Mouse (Mus musculus): ENCODE measurements around the gene Ppp1r3e. TPM values are rescaled to one million over a fixed set of nuclear protein-coding genes. Genes with fewer than 3 reads are reported as not detected.

The Ppp1r3e gene
- polyA plus RNA-seq, 1 experiment from 2014 or later, result 2.3 TPM

GRCm38 (mm10) chr14:54843461-54843860 is 33.9 kb downstream of the Ppp1r3e start:
- Histone ChIP-seq H3K4me3 (ENCODE audit: low read depth, low read length) (no peak overlapping the region), H3K9me3 (replicated peaks; ENCODE audit: control insufficient read depth, low read length, poor library complexity, severe bottlenecking) (no peaks in the 10 kb centered on the region), H3K36me3 (ENCODE audit: control insufficient read depth, insufficient read depth, low read length) (no peaks in the 10 kb centered on the region), H3K4me1 (ENCODE audit: control insufficient read depth, insufficient read depth, low read length) (no peaks in the 10 kb centered on the region), H3K4me2 (ENCODE audit: low read length) (no peak overlapping the region), H3K27ac (ENCODE audit: low read length) (no peak overlapping the region), H3K27me3 (ENCODE audit: control insufficient read depth, insufficient read depth, low read depth, low read length) (no peaks in the 10 kb centered on the region), H3K9ac (ENCODE audit: low read depth, low read length) (no peak overlapping the region)
- WGBS, result under 1% methylated on average over 4 of the region's 4 CpGs
- ATAC-seq, result no peak

- H3K4me1 ChIP-seq (ENCODE audit: control insufficient read depth, insufficient read depth, low read length), result no peaks in the 10 kb centered on the region
- H3K4me3 ChIP-seq (ENCODE audit: low read depth, low read length), result no peak overlapping the region
- no peaks in the 10 kb centered on the region for H3K27me3 ChIP-seq (ENCODE audit: control insufficient read depth, insufficient read depth, low read depth, low read length)
- no peak for ATAC-seq
- H3K9me3 ChIP-seq (replicated peaks; ENCODE audit: control insufficient read depth, low read length, poor library complexity, severe bottlenecking), result no peaks in the 10 kb centered on the region
- H3K27ac ChIP-seq (ENCODE audit: low read length), result no peak overlapping the region
- no peaks in the 10 kb centered on the region for H3K36me3 ChIP-seq (ENCODE audit: control insufficient read depth, insufficient read depth, low read length)
- H3K4me2 ChIP-seq (ENCODE audit: low read length), result no peak overlapping the region
- WGBS, result 98% methylated on average over 1 of the region's 1 CpGs
- no peak overlapping the region for H3K9ac ChIP-seq (ENCODE audit: low read depth, low read length)
Observed at GRCm38 (mm10) chr14:54823716-54824115, 53.6 kb downstream of the Ppp1r3e start.

Other genes starting within 250 kb of the Ppp1r3e start
- not detected in 2 replicates for gene Gm17606, start 236.6 kb downstream of the Ppp1r3e start, polyA plus RNA-seq (2015; fragmentation: Nextera tagmentation; extraction: Ambion mirVana)
- 9.6 and 11.2 TPM in 2 replicates for gene Cdh24, start 236.2 kb downstream of the Ppp1r3e start, polyA plus RNA-seq (2015; fragmentation: Nextera tagmentation; extraction: Ambion mirVana)
- 58.9 and 63.9 TPM in 2 replicates for gene 1700123O20Rik, start 191.3 kb downstream of the Ppp1r3e start, polyA plus RNA-seq (2015; fragmentation: Nextera tagmentation; extraction: Ambion mirVana)
- gene Acin1, start 190.6 kb downstream of the Ppp1r3e start, polyA plus RNA-seq (2015; fragmentation: Nextera tagmentation; extraction: Ambion mirVana), result 108 and 123 TPM in 2 replicates
- 0.15 and 0.29 TPM in 2 replicates for gene Gm29776, start 178.7 kb downstream of the Ppp1r3e start, polyA plus RNA-seq (2015; fragmentation: Nextera tagmentation; extraction: Ambion mirVana)
- not detected in 2 replicates for gene Cebpe, start 165.4 kb downstream of the Ppp1r3e start, polyA plus RNA-seq (2015; fragmentation: Nextera tagmentation; extraction: Ambion mirVana)
- 8.8 and 12.0 TPM in 2 replicates for gene Slc7a8, start 95.6 kb downstream of the Ppp1r3e start, polyA plus RNA-seq (2015; fragmentation: Nextera tagmentation; extraction: Ambion mirVana)
- not detected in 2 replicates for gene Rnf212b, start 63.4 kb downstream of the Ppp1r3e start, polyA plus RNA-seq (2015; fragmentation: Nextera tagmentation; extraction: Ambion mirVana)
- gene Homez, start 6.6 kb downstream of the Ppp1r3e start, polyA plus RNA-seq (2015; fragmentation: Nextera tagmentation; extraction: Ambion mirVana), result 13.2 and 14.5 TPM in 2 replicates
- 3.9 and 4.1 TPM in 2 replicates for gene Bcl2l2, start 5.8 kb upstream of the Ppp1r3e start, polyA plus RNA-seq (2015; fragmentation: Nextera tagmentation; extraction: Ambion mirVana)
- gene Gm20521, start 5.9 kb upstream of the Ppp1r3e start, polyA plus RNA-seq (2015; fragmentation: Nextera tagmentation; extraction: Ambion mirVana), result not detected in 2 replicates
- gene Pabpn1, start 14.9 kb upstream of the Ppp1r3e start, polyA plus RNA-seq (2015; fragmentation: Nextera tagmentation; extraction: Ambion mirVana), result 150 and 163 TPM in 2 replicates
- gene Slc22a17, start 35.6 kb upstream of the Ppp1r3e start, polyA plus RNA-seq (2015; fragmentation: Nextera tagmentation; extraction: Ambion mirVana), result 219 and 245 TPM in 2 replicates
- 11.7 and 12.9 TPM in 2 replicates for gene Efs, start 48.6 kb upstream of the Ppp1r3e start, polyA plus RNA-seq (2015; fragmentation: Nextera tagmentation; extraction: Ambion mirVana)
- 0.46 and 0.51 TPM in 2 replicates for gene Il25, start 55.1 kb upstream of the Ppp1r3e start, polyA plus RNA-seq (2015; fragmentation: Nextera tagmentation; extraction: Ambion mirVana)
- gene Cmtm5, start 58.7 kb upstream of the Ppp1r3e start, polyA plus RNA-seq (2015; fragmentation: Nextera tagmentation; extraction: Ambion mirVana), result 9.5 and 14.8 TPM in 2 replicates
- 1.3 and 2.9 TPM in 2 replicates for gene Myh6, start 89.4 kb upstream of the Ppp1r3e start, polyA plus RNA-seq (2015; fragmentation: Nextera tagmentation; extraction: Ambion mirVana)
- not detected in 2 replicates for gene Gm17428, start 99.4 kb upstream of the Ppp1r3e start, polyA plus RNA-seq (2015; fragmentation: Nextera tagmentation; extraction: Ambion mirVana)
- 7.7 and 8.9 TPM in 2 replicates for gene Myh7, start 117.1 kb upstream of the Ppp1r3e start, polyA plus RNA-seq (2015; fragmentation: Nextera tagmentation; extraction: Ambion mirVana)
- gene Ngdn, start 137.9 kb upstream of the Ppp1r3e start, polyA plus RNA-seq (2015; fragmentation: Nextera tagmentation; extraction: Ambion mirVana), result 44.8 and 48.7 TPM in 2 replicates
- gene Zfhx2, start 214.8 kb upstream of the Ppp1r3e start, polyA plus RNA-seq (2015; fragmentation: Nextera tagmentation; extraction: Ambion mirVana), result 25.9 and 34.6 TPM in 2 replicates
- gene Thtpa, start 217.2 kb upstream of the Ppp1r3e start, polyA plus RNA-seq (2015; fragmentation: Nextera tagmentation; extraction: Ambion mirVana), result 37.0 and 38.6 TPM in 2 replicates
- 9.0 and 9.2 TPM in 2 replicates for gene Ap1g2, start 229.0 kb upstream of the Ppp1r3e start, polyA plus RNA-seq (2015; fragmentation: Nextera tagmentation; extraction: Ambion mirVana)
- gene Jph4, start 239.4 kb upstream of the Ppp1r3e start, polyA plus RNA-seq (2015; fragmentation: Nextera tagmentation; extraction: Ambion mirVana), result 37.3 and 40.3 TPM in 2 replicates

All from midbrain, embryonic 16.5 days (tissue).